Mouse (Mus musculus): ENCODE measurements at regions not wholly inside any gene's neighbourhood (a gene's known extent, or its start where the extent isn't known, plus 50 kb on each side); places are given as distances from the start of the nearest gene placed in this dataset.

- ATAC-seq (replicated peaks; ENCODE audit: low FRiP score, poor library complexity, severe bottlenecking) = no peak
Observed at GRCm38 (mm10) chr11:45058658-45059057, 441.5 kb downstream of the Ebf1 start.

- ATAC-seq (replicated peaks; ENCODE audit: low FRiP score, poor library complexity, severe bottlenecking) = no peak
Observed at GRCm38 (mm10) chr11:45066592-45066991, 449.5 kb downstream of the Ebf1 start.

- no peak for ATAC-seq (replicated peaks; ENCODE audit: low FRiP score, poor library complexity, severe bottlenecking)
Observed at GRCm38 (mm10) chr11:45070280-45070679, 453.2 kb downstream of the Ebf1 start.

GRCm38 (mm10) chr11:45071195-45071594 is 454.1 kb downstream of the Ebf1 start:
- ATAC-seq (replicated peaks; ENCODE audit: low FRiP score, poor library complexity, severe bottlenecking) = no peak

- ATAC-seq (replicated peaks; ENCODE audit: low FRiP score, poor library complexity, severe bottlenecking) = no peak
Observed at GRCm38 (mm10) chr11:45084506-45085037, 467.5 kb downstream of the Ebf1 start.

- no peak for ATAC-seq (replicated peaks; ENCODE audit: low FRiP score, poor library complexity, severe bottlenecking)
Observed at GRCm38 (mm10) chr11:45085145-45085544, 468.0 kb downstream of the Ebf1 start.

- no peak for ATAC-seq (replicated peaks; ENCODE audit: low FRiP score, poor library complexity, severe bottlenecking)
Observed at GRCm38 (mm10) chr11:45087186-45087915, 470.2 kb downstream of the Ebf1 start.

GRCm38 (mm10) chr11:45088286-45088685 is 471.2 kb downstream of the Ebf1 start:
- no peak for ATAC-seq (replicated peaks; ENCODE audit: low FRiP score, poor library complexity, severe bottlenecking)

- ATAC-seq (replicated peaks; ENCODE audit: low FRiP score, poor library complexity, severe bottlenecking) = no peak
Observed at GRCm38 (mm10) chr11:45089561-45089960, 472.4 kb downstream of the Ebf1 start.

- no peak for ATAC-seq (replicated peaks; ENCODE audit: low FRiP score, poor library complexity, severe bottlenecking)
Observed at GRCm38 (mm10) chr11:45103498-45104336, 486.6 kb downstream of the Ebf1 start.

- ATAC-seq (replicated peaks; ENCODE audit: low FRiP score, poor library complexity, severe bottlenecking) = no peak
Observed at GRCm38 (mm10) chr11:45116702-45117101, 499.6 kb downstream of the Ebf1 start.

GRCm38 (mm10) chr11:45123276-45123675 is 506.2 kb downstream of the Ebf1 start:
- ATAC-seq (replicated peaks; ENCODE audit: low FRiP score, poor library complexity, severe bottlenecking) = no peak

- ATAC-seq (replicated peaks; ENCODE audit: low FRiP score, poor library complexity, severe bottlenecking) = no peak
Observed at GRCm38 (mm10) chr11:45136781-45137180, 519.7 kb downstream of the Ebf1 start.

- no peak for ATAC-seq (replicated peaks; ENCODE audit: low FRiP score, poor library complexity, severe bottlenecking)
Observed at GRCm38 (mm10) chr11:45138351-45138975, 521.3 kb downstream of the Ebf1 start.

- no peak for ATAC-seq (replicated peaks; ENCODE audit: low FRiP score, poor library complexity, severe bottlenecking)
Observed at GRCm38 (mm10) chr11:45140490-45140889, 523.4 kb downstream of the Ebf1 start.

GRCm38 (mm10) chr11:45154070-45154469 is 537.0 kb downstream of the Ebf1 start:
- no peak for ATAC-seq (replicated peaks; ENCODE audit: low FRiP score, poor library complexity, severe bottlenecking)

GRCm38 (mm10) chr11:45154497-45154896 is 537.4 kb downstream of the Ebf1 start:
- no peak for ATAC-seq (replicated peaks; ENCODE audit: low FRiP score, poor library complexity, severe bottlenecking)

- no peak for ATAC-seq (replicated peaks; ENCODE audit: low FRiP score, poor library complexity, severe bottlenecking)
Observed at GRCm38 (mm10) chr11:45155782-45156181, 538.7 kb downstream of the Ebf1 start.

- no peak for ATAC-seq (replicated peaks; ENCODE audit: low FRiP score, poor library complexity, severe bottlenecking)
Observed at GRCm38 (mm10) chr11:45158282-45158681, 541.2 kb downstream of the Ebf1 start.

- no peak for ATAC-seq (replicated peaks; ENCODE audit: low FRiP score, poor library complexity, severe bottlenecking)
Observed at GRCm38 (mm10) chr11:45160871-45161270, 543.8 kb downstream of the Ebf1 start.
